Mouse (Mus musculus): ENCODE results near the gene Tspan7. TPM values are rescaled to one million over a fixed set of nuclear protein-coding genes. Genes with fewer than 3 reads are reported as not detected.

Gene Tspan7
- polyA plus RNA-seq, 1 experiment = 0.37 TPM

GRCm38 (mm10) chrX:10485664-10486211, 780 bp downstream of the Tspan7 start:
- Histone ChIP-seq H3K27me3 (replicated peaks) (peaks cover 28% of the 10 kb centered on the region), H3K36me3 (replicated peaks; ENCODE audit: low read length) (no peaks in the 10 kb centered on the region), H3K9me3 (0 out of 2 replicates have a peak, but pooled peaks cover 3% of the 10 kb centered on the region), H3K4me1 (peaks cover 2% of the 10 kb centered on the region; the same call in 1 of the 2 replicates), H3K4me3 (replicated peaks) (no peak overlapping the region)
- no peak for TF ChIP-seq GATA1 (IDR thresholded peaks at IDR 0.05; ENCODE audit: borderline replicate concordance, low read length)
- TF ChIP-seq FLI1 (IDR thresholded peaks at IDR 0.05; ENCODE audit: low read length) = no peak

- Histone ChIP-seq H3K9me3 (no peaks in the 10 kb centered on the region), H3K4me1 (no peaks in the 10 kb centered on the region), H3K27me3 (replicated peaks) (peaks cover 3% of the 10 kb centered on the region), H3K36me3 (replicated peaks; ENCODE audit: low read length) (no peaks in the 10 kb centered on the region), H3K4me3 (replicated peaks) (no peak overlapping the region)
- TF ChIP-seq FLI1 (IDR thresholded peaks at IDR 0.05; ENCODE audit: low read length) (no peak), GATA1 (IDR thresholded peaks at IDR 0.05; ENCODE audit: borderline replicate concordance, low read length) (no peak)
Observed at GRCm38 (mm10) chrX:10498580-10498979, 13.6 kb downstream of the Tspan7 start.

- no peaks in the 10 kb centered on the region for H3K4me1 ChIP-seq
Observed at GRCm38 (mm10) chrX:10502616-10503015, 17.7 kb downstream of the Tspan7 start.

GRCm38 (mm10) chrX:10514417-10514816, 29.5 kb downstream of the Tspan7 start:
- TF ChIP-seq FLI1 (IDR thresholded peaks at IDR 0.05; ENCODE audit: low read length) (no peak), GATA1 (IDR thresholded peaks at IDR 0.05; ENCODE audit: borderline replicate concordance, low read length) (no peak)
- H3K36me3 ChIP-seq (replicated peaks; ENCODE audit: low read length) = no peaks in the 10 kb centered on the region
- no peak overlapping the region for H3K4me3 ChIP-seq (replicated peaks)

More at GRCm38 (mm10) chrX:10502616-10503015, 17.7 kb downstream of the Tspan7 start:
- TF ChIP-seq FLI1 (IDR thresholded peaks at IDR 0.05; ENCODE audit: low read length) = no peak
- TF ChIP-seq GATA1 (IDR thresholded peaks at IDR 0.05; ENCODE audit: borderline replicate concordance, low read length) = no peak
- H3K27me3 ChIP-seq (replicated peaks) = peaks cover 1% of the 10 kb centered on the region
- no peaks in the 10 kb centered on the region for H3K9me3 ChIP-seq
- H3K4me3 ChIP-seq (replicated peaks) = no peak overlapping the region
- H3K36me3 ChIP-seq (replicated peaks; ENCODE audit: low read length) = no peaks in the 10 kb centered on the region

GRCm38 (mm10) chrX:10514971-10515370, 30.0 kb downstream of the Tspan7 start:
- no peaks in the 10 kb centered on the region for H3K4me1 ChIP-seq
- H3K9me3 ChIP-seq = no peaks in the 10 kb centered on the region
- TF ChIP-seq GATA1 (IDR thresholded peaks at IDR 0.05; ENCODE audit: borderline replicate concordance, low read length) (no peak), FLI1 (IDR thresholded peaks at IDR 0.05; ENCODE audit: low read length) (no peak)
- no peak overlapping the region for H3K4me3 ChIP-seq (replicated peaks)
- H3K36me3 ChIP-seq (replicated peaks; ENCODE audit: low read length) = no peaks in the 10 kb centered on the region
- H3K27me3 ChIP-seq (replicated peaks) = peaks cover 2% of the 10 kb centered on the region

More at GRCm38 (mm10) chrX:10514417-10514816, 29.5 kb downstream of the Tspan7 start:
- Histone ChIP-seq H3K9me3 (no peaks in the 10 kb centered on the region), H3K4me1 (no peaks in the 10 kb centered on the region), H3K27me3 (replicated peaks) (peaks cover 2% of the 10 kb centered on the region)

GRCm38 (mm10) chrX:10516448-10516847, 31.5 kb downstream of the Tspan7 start:
- H3K4me3 ChIP-seq (replicated peaks) = no peak overlapping the region
- peaks cover 2% of the 10 kb centered on the region for H3K27me3 ChIP-seq (replicated peaks)
- H3K36me3 ChIP-seq (replicated peaks; ENCODE audit: low read length) = no peaks in the 10 kb centered on the region
- no peaks in the 10 kb centered on the region for H3K4me1 ChIP-seq
- no peaks in the 10 kb centered on the region for H3K9me3 ChIP-seq
- TF ChIP-seq FLI1 (IDR thresholded peaks at IDR 0.05; ENCODE audit: low read length) (no peak), GATA1 (IDR thresholded peaks at IDR 0.05; ENCODE audit: borderline replicate concordance, low read length) (no peak)

- Histone ChIP-seq H3K27me3 (replicated peaks) (peaks cover 2% of the 10 kb centered on the region), H3K9me3 (no peaks in the 10 kb centered on the region), H3K4me3 (replicated peaks) (no peak overlapping the region), H3K4me1 (no peaks in the 10 kb centered on the region), H3K36me3 (replicated peaks; ENCODE audit: low read length) (no peaks in the 10 kb centered on the region)
- TF ChIP-seq GATA1 (IDR thresholded peaks at IDR 0.05; ENCODE audit: borderline replicate concordance, low read length) (no peak), FLI1 (IDR thresholded peaks at IDR 0.05; ENCODE audit: low read length) (no peak)
Observed at GRCm38 (mm10) chrX:10516925-10517324, 32.0 kb downstream of the Tspan7 start.

- Histone ChIP-seq H3K9me3 (no peaks in the 10 kb centered on the region), H3K36me3 (replicated peaks; ENCODE audit: low read length) (no peaks in the 10 kb centered on the region), H3K4me3 (replicated peaks) (no peak overlapping the region), H3K4me1 (no peaks in the 10 kb centered on the region), H3K27me3 (replicated peaks) (peaks cover 2% of the 10 kb centered on the region)
- TF ChIP-seq FLI1 (IDR thresholded peaks at IDR 0.05; ENCODE audit: low read length) (no peak), GATA1 (IDR thresholded peaks at IDR 0.05; ENCODE audit: borderline replicate concordance, low read length) (no peak)
Observed at GRCm38 (mm10) chrX:10517756-10518155, 32.8 kb downstream of the Tspan7 start.

GRCm38 (mm10) chrX:10518510-10518909, 33.6 kb downstream of the Tspan7 start:
- Histone ChIP-seq H3K27me3 (replicated peaks) (peaks cover 2% of the 10 kb centered on the region), H3K9me3 (no peaks in the 10 kb centered on the region), H3K4me3 (replicated peaks) (no peak overlapping the region), H3K4me1 (no peaks in the 10 kb centered on the region), H3K36me3 (replicated peaks; ENCODE audit: low read length) (no peaks in the 10 kb centered on the region)
- TF ChIP-seq FLI1 (IDR thresholded peaks at IDR 0.05; ENCODE audit: low read length) = no peak
- no peak for TF ChIP-seq GATA1 (IDR thresholded peaks at IDR 0.05; ENCODE audit: borderline replicate concordance, low read length)

GRCm38 (mm10) chrX:10535450-10535849, 50.5 kb downstream of the Tspan7 start:
- Histone ChIP-seq H3K27me3 (replicated peaks) (peaks cover 6% of the 10 kb centered on the region), H3K4me3 (replicated peaks) (no peak overlapping the region), H3K36me3 (replicated peaks; ENCODE audit: low read length) (no peaks in the 10 kb centered on the region), H3K4me1 (no peaks in the 10 kb centered on the region), H3K9me3 (0 out of 2 replicates have a peak, but pooled peaks cover 3% of the 10 kb centered on the region)
- no peak for TF ChIP-seq FLI1 (IDR thresholded peaks at IDR 0.05; ENCODE audit: low read length)

Measured in megakaryocyte, embryonic 14.5 days (primary cell).